ENCODE assay signal across 25 mouse cellular contexts in genomic region chr16:13422522-13422921, GRCm38 (mm10).
"Had no signal": no experiment of that assay in that cellular context is flagged by ENCODE, and none has a peak within 500 bp of the region (broad histone marks: within the 10 kb centered on the region; RNA-seq: fewer than 3 reads in every experiment).

No protein-coding gene starts in this region.

- H3K27ac ChIP-seq: heart, adult 2 months; heart, embryonic 10.5 days; hindbrain, embryonic 10.5 days; hindbrain, embryonic 12.5 days; hindbrain, embryonic 14.5 days; kidney, embryonic 15.5 days; kidney, postnatal 0 days; limb, embryonic 13.5 days; limb, embryonic 15.5 days; liver, embryonic 12.5 days; liver, embryonic 14.5 days had no signal

- H3K4me1 ChIP-seq: hindbrain, embryonic 10.5 days; hindbrain, embryonic 12.5 days; kidney, embryonic 15.5 days; limb, embryonic 13.5 days; limb, embryonic 15.5 days had no signal

- H3K27me3 ChIP-seq: heart, embryonic 12.5 days; hindbrain, embryonic 12.5 days; kidney, embryonic 15.5 days; limb, embryonic 13.5 days; limb, embryonic 15.5 days; liver, embryonic 12.5 days had no signal

- H3K4me3 ChIP-seq: heart, adult 2 months; heart, embryonic 10.5 days; heart, embryonic 12.5 days; hindbrain, embryonic 10.5 days; hindbrain, embryonic 12.5 days; kidney, embryonic 15.5 days; limb, embryonic 13.5 days; limb, embryonic 15.5 days; liver, embryonic 12.5 days had no signal

- H3K9me3 ChIP-seq: heart, embryonic 10.5 days; heart, embryonic 12.5 days; hindbrain, embryonic 10.5 days; hindbrain, embryonic 12.5 days; kidney, embryonic 15.5 days; limb, embryonic 13.5 days; limb, embryonic 15.5 days; liver, embryonic 12.5 days had no signal

- H3K36me3 ChIP-seq: heart, embryonic 10.5 days; hindbrain, embryonic 10.5 days; hindbrain, embryonic 12.5 days; kidney, embryonic 15.5 days; liver, embryonic 12.5 days had no signal

- ATAC-seq: hindbrain, embryonic 16.5 days; intestine, embryonic 16.5 days; liver, embryonic 12.5 days had no signal

- DNase-seq: gastrocnemius, postnatal 14 days; gastrocnemius, postnatal 36 days; heart, adult 11 months; heart, adult 2 months; heart, postnatal 10 days; heart, postnatal 4 days; kidney, adult 11 months; kidney, adult 2 months; kidney, adult 9 months; kidney, postnatal 14 days; kidney, postnatal 36 days; left cerebral cortex, postnatal 4 days had no signal
